Mouse (Mus musculus): ENCODE measurements at regions not wholly inside any gene's neighbourhood (a gene's known extent, or its start where the extent isn't known, plus 50 kb on each side); places are given as distances from the start of the nearest gene placed in this dataset.
A peak's percentile ranks its signal among the peaks of the same experiment; 100 is the strongest.
"Not testable (repeated sequence)": the region's sequence is repeated elsewhere in the genome, so short reads cannot be mapped to it uniquely, and the experiment has no call there.

DNA sequence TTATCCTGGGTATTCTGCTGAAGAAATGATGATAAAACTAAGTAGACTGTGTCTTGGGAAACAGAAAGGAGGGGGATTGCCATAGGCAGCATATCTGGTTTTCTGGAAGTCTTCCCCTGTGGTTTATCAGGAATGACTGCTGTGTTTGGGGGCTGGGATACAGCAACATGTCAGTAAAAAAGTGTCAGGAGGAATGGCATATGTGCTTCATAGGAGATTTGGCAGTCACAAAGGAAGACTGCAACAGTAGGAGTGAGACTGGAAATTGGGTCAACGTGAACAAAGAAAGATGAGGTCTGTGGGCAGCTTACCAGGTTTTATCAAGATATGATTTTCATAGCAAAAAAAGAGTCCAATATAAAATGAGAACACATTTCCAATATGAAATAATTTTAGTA lies 641.1 kb upstream of the Nrxn1 start:
- Histone ChIP-seq H3K4me1 (no peaks in the 10 kb centered on the region), H3K9me3 (no peaks in the 10 kb centered on the region), H3K9ac (no peak overlapping the region), H3K27me3 (no peaks in the 10 kb centered on the region), H3K4me3 (no peak overlapping the region), H3K36me3 (no peaks in the 10 kb centered on the region), H3K27ac (no peak overlapping the region), H3K4me2 (replicated peaks) (no peak overlapping the region)
- WGBS = 89% methylated on average over 1 of the region's 1 CpGs
- ATAC-seq (ENCODE audit: low FRiP score, low read depth) = no peak

DNA sequence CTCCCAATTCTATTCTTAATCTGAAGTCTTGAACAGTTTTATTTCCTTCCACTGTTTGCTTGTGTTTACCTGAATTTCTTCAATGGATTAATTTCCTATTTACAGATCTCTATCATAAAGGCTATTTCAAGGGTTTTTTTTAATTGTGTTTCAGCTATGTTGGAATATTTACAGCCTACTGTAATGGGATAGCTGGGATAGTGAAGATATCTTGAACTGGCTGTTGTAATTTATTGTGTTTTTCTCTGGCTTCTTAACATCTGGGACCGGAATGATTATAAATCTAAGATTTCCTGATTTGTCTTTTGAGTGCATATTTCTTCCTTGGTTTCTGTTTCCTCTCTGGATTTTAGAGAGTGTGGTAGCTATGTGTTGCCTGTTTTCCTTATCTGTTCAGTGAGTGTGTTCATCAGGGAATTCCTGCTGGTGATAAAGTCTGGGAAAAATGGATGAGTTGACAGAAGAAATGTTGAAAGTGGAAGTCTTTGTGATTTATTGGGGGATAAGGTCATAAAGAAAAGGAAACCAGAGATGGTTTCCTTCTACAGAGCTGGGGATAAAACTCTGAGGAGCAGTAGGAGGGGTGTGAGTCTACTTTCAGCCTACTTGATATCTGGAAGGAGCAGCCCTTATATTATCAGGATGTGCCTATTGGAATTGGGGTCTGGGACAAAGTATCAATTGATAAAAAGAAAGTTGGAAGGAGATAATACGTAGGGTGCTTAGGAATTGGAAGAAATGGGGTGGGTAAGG lies 640.5 kb upstream of the Nrxn1 start:
- Histone ChIP-seq H3K27ac (no peak overlapping the region), H3K4me1 (no peaks in the 10 kb centered on the region), H3K4me3 (no peak overlapping the region), H3K9me3 (no peaks in the 10 kb centered on the region), H3K9ac (no peak overlapping the region), H3K27me3 (no peaks in the 10 kb centered on the region), H3K4me2 (replicated peaks) (no peak overlapping the region), H3K36me3 (no peaks in the 10 kb centered on the region)
- WGBS = 84% methylated on average over 2 of the region's 2 CpGs
- ATAC-seq (ENCODE audit: low FRiP score, low read depth) = no peak

DNA sequence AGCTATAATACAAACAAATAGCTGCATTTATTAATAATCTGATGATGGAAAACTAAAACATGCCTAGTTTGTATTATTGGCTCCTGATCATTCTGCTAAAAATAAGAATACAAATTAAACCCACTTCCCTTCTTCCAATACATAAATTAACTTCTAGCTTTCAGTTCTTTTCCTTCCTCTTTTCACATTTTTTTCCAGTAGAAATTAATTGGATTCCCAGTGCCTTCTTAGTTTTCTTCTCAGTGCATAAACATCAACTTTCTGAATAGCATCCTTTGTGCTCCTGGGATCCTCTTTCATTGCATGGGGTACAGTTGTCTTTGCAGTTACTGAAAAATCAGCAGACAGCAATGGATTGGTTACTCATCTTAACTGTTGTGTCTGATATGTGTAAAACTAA lies 617.5 kb upstream of the Nrxn1 start:
- Histone ChIP-seq H3K9me3 (no peaks in the 10 kb centered on the region), H3K4me2 (replicated peaks) (no peak overlapping the region), H3K9ac (no peak overlapping the region), H3K27me3 (no peaks in the 10 kb centered on the region), H3K4me1 (no peaks in the 10 kb centered on the region), H3K4me3 (no peak overlapping the region), H3K36me3 (no peaks in the 10 kb centered on the region), H3K27ac (no peak overlapping the region)
- ATAC-seq (ENCODE audit: low FRiP score, low read depth) = no peak

DNA sequence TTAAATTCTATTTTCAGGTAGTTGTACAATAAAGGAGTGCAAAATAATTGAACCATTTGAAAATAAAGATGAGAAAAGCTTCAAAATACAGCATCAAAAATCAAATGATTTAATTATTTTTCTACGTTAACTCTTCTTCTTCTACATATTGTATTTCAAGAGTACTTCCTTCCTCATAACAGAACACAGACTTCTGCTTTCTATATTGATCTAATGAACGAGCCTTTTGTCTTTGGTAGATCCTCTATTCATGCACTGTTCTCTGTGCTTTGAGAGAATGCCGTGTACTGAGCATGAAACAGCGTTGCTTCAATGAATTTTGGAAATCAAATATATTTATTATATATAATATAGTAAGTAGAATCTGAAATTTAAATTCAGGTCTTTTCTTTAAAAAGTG lies 598.2 kb upstream of the Nrxn1 start:
- Histone ChIP-seq H3K27ac (no peak overlapping the region), H3K4me1 (no peaks in the 10 kb centered on the region), H3K4me2 (replicated peaks) (no peak overlapping the region), H3K9me3 (no peaks in the 10 kb centered on the region), H3K9ac (no peak overlapping the region), H3K4me3 (no peak overlapping the region), H3K27me3 (no peaks in the 10 kb centered on the region), H3K36me3 (no peaks in the 10 kb centered on the region)
- 85% methylated on average over 4 of the region's 4 CpGs for WGBS
- no peak for ATAC-seq (ENCODE audit: low FRiP score, low read depth)

DNA sequence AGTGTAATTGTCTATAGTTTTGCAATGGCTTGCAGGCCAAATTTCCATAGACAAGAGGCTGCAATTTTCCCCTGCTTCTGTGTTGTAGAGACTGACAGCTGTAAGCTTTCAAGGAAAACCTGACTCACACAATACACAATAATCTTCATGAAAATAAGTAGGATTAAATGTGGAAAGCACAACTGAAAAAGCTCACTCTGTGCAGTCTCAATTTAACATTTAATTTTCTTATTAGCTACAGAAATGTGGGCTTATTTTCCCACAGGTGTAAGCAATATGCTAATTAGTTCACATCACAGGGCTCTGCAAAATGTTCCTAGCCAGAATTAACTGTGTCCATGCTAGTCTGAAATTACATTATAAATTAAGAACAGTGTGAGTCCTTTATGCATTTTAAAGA lies 564.6 kb upstream of the Nrxn1 start:
- no peak overlapping the region for H3K4me2 ChIP-seq (replicated peaks)
- H3K9ac ChIP-seq = no peak overlapping the region
- ATAC-seq (ENCODE audit: low FRiP score, low read depth) = no peak
- no peak overlapping the region for H3K27ac ChIP-seq
- H3K4me3 ChIP-seq = no peak overlapping the region
- no peaks in the 10 kb centered on the region for H3K36me3 ChIP-seq
- no peaks in the 10 kb centered on the region for H3K27me3 ChIP-seq
- H3K9me3 ChIP-seq = no peaks in the 10 kb centered on the region
- H3K4me1 ChIP-seq = no peaks in the 10 kb centered on the region

DNA sequence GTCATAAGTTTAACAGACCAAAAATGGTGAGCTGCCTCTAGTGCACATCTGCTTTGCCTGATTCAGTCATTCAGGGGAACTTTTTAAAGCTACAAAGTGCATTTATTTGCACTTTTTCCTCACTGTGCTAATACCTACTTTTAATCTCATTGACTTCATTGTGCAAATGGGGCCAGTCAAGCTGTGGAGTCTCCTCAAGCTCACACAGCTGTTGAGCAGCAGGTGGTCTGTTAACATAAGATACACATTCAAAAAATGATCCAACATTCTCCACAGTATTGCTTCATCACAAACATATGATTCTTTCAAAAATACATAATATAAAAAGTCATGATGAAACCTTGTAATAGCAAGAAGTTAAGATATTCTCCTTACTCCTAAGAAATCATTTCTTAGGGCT lies 564.2 kb upstream of the Nrxn1 start:
- Histone ChIP-seq H3K9me3 (no peaks in the 10 kb centered on the region), H3K27me3 (no peaks in the 10 kb centered on the region), H3K27ac (no peak overlapping the region), H3K4me1 (no peaks in the 10 kb centered on the region), H3K36me3 (no peaks in the 10 kb centered on the region), H3K9ac (no peak overlapping the region), H3K4me3 (no peak overlapping the region), H3K4me2 (replicated peaks) (no peak overlapping the region)
- no peak for ATAC-seq (ENCODE audit: low FRiP score, low read depth)

DNA sequence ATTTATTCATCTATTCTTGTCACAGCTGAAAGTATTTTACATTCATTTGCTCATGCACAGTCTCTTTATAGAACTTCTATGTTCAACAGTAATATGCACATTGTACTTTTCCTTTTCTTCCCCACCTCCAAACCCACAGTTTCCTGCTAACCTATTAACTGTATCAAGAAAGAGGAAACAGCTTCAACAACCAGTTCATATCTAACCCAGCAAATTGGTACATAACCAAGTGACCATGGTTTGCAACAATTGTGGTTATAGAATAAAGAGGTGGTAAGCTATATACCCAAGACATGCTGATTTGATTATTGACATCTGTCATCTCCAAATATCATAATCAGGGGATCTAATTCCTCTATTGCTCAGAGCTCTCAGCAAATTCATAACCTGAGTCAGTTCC lies 539.0 kb upstream of the Nrxn1 start:
- no peak overlapping the region for H3K27ac ChIP-seq
- no peak overlapping the region for H3K9ac ChIP-seq
- no peaks in the 10 kb centered on the region for H3K36me3 ChIP-seq
- H3K27me3 ChIP-seq = no peaks in the 10 kb centered on the region
- H3K4me3 ChIP-seq = no peak overlapping the region
- H3K4me2 ChIP-seq (replicated peaks) = no peak overlapping the region
- no peaks in the 10 kb centered on the region for H3K9me3 ChIP-seq
- no peaks in the 10 kb centered on the region for H3K4me1 ChIP-seq
- no peak for ATAC-seq (ENCODE audit: low FRiP score, low read depth)

DNA sequence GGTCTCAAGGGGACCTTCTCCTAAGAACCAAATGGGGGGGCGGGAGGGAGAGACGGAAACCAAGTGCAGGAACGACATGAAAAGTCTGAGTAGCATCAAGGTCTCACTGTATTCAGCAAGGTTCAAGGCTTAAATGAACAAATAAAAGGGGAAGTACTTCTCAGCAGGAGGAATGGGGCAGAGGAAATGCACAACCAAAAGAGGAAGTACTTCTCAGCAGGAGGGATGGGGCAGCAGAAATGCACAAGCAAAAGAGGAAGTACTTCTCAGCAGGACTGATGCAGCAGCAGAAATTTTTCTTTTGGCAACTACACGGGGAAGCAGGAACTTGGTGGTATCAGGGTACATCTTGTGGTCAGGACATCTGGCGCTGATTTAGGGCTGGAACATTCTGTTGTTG lies 521.3 kb upstream of the Nrxn1 start:
- not testable (repeated sequence) for H3K36me3 ChIP-seq; H3K4me1 ChIP-seq; H3K9me3 ChIP-seq; H3K4me3 ChIP-seq; H3K4me2 ChIP-seq (replicated peaks); H3K9ac ChIP-seq; H3K27me3 ChIP-seq; ATAC-seq (ENCODE audit: low FRiP score, low read depth); H3K27ac ChIP-seq
- WGBS = 84% methylated on average over 5 of the region's 5 CpGs

DNA sequence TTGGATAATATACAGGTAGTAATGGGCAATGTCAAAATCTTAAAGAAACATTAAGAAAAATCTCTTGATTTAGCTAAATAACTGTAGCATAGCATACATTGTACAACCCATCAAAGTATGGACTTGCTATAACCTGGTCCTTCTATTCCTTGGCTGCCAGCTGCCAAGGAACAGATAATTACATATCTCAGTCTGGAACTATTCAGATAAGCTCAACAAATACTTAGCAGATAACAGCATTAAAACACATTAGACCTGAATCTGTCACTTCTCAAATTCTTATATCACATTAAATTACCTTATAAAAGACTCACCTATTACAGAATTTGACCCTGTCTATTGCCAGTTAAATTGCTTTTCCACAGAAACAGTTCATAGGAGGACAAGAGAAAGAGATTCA lies 496.2 kb upstream of the Nrxn1 start:
- H3K36me3 ChIP-seq = no peaks in the 10 kb centered on the region
- no peak for ATAC-seq (ENCODE audit: low FRiP score, low read depth)
- no peak overlapping the region for H3K4me3 ChIP-seq
- H3K4me1 ChIP-seq = no peaks in the 10 kb centered on the region
- H3K27me3 ChIP-seq = no peaks in the 10 kb centered on the region
- no peak overlapping the region for H3K9ac ChIP-seq
- no peaks in the 10 kb centered on the region for H3K9me3 ChIP-seq
- no peak overlapping the region for H3K27ac ChIP-seq
- no peak overlapping the region for H3K4me2 ChIP-seq (replicated peaks)

DNA sequence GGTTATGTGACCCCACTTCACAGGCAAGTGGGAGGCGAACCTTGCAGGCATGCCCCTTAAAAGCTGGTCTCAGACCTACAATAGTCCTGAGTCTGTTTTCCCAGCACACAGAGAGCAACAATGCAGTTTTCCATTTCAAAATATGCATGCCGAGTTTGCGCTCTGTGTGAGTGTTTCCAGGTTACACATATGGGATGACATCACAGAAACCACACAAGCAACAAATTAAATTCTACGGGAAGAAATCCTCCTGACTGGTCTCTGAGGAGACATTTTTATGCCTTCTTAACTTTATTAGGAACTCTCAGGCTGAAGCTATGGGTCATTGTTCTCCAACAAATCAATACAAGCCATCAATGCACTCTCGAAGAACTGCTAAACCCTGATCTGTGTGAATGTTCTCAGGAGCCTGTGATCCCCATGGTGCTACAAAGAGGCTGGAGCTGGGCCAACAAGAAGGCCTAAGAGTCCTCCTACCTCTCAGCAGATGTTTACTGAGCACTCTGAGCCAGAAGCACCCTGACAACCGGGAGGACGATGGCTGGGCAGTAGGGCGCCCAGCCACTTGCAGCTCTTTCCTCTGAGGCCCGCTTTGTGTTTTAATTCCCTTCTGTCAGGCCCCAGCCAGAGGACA lies 458.3 kb upstream of the Nrxn1 start:
- H3K9ac ChIP-seq; H3K4me2 ChIP-seq (replicated peaks); H3K36me3 ChIP-seq; H3K27ac ChIP-seq; H3K9me3 ChIP-seq; H3K4me1 ChIP-seq; H3K27me3 ChIP-seq; H3K4me3 ChIP-seq: not testable (repeated sequence)
- 72% methylated on average over 5 of the region's 9 CpGs for WGBS
- ATAC-seq (ENCODE audit: low FRiP score, low read depth) = peak; percentile 81

DNA sequence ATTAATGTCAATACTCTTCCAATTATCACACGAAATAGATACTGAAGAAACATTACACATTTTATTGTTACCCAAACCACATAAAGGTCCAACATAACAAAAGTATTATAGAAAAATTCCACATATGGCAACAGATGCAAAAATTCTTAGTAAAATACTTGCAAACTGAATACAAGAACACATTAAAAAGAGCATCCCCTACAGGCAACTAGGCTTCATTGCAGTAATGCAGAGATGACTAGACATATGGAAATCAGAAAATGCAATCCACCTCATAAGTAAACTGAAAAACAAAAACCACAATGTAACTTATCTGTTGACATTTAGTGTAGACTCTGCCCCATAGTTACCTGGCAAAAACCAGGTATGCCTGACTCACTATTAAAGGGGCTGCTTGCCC lies 438.6 kb upstream of the Nrxn1 start:
- WGBS = 76% methylated on average over 1 of the region's 1 CpGs
- Histone ChIP-seq H3K9ac (no peak overlapping the region), H3K27ac (no peak overlapping the region), H3K4me2 (replicated peaks) (no peak overlapping the region), H3K9me3 (no peaks in the 10 kb centered on the region), H3K27me3 (no peaks in the 10 kb centered on the region), H3K36me3 (no peaks in the 10 kb centered on the region), H3K4me3 (no peak overlapping the region), H3K4me1 (no peaks in the 10 kb centered on the region)
- no peak for ATAC-seq (ENCODE audit: low FRiP score, low read depth)

DNA sequence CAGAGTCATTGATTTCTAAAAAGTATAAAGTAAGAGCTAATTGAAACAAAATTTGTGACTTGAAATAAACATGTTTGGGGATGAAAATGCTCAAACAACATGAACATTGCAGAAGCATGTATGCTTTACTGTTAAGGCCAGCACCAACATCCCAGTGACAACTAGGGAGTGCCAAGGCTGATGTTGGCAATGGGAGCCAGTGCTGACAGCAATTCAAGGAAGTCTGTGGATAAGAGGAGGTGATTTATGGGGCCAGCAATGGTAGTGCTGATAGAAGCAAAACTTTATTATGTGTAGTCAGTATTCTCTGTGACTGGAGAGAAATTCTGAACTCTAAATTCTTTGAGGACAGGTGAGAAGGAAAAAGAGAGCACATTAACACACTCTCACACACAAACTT lies 424.4 kb upstream of the Nrxn1 start:
- no peaks in the 10 kb centered on the region for H3K27me3 ChIP-seq
- no peaks in the 10 kb centered on the region for H3K36me3 ChIP-seq
- H3K9me3 ChIP-seq = no peaks in the 10 kb centered on the region
- H3K4me2 ChIP-seq (replicated peaks) = no peak overlapping the region
- no peak overlapping the region for H3K9ac ChIP-seq
- no peaks in the 10 kb centered on the region for H3K4me1 ChIP-seq
- no peak overlapping the region for H3K4me3 ChIP-seq
- ATAC-seq (ENCODE audit: low FRiP score, low read depth) = no peak
- no peak overlapping the region for H3K27ac ChIP-seq
